Mouse (Mus musculus) liver, adult 2 months (tissue): Measurements from ENCODE around the gene Rnpepl1. TPM values are rescaled to one million over a fixed set of nuclear protein-coding genes. Genes with fewer than 3 reads are reported as not detected.

ENCODE experiments used
- DNase-seq: peaks from one replicate; pipeline ENCODE4 v3.0.0-alpha.2; 2011; ENCODE audit warnings: low read depth, low spot score; ENCODE audit errors: extremely low read depth
- H3K27ac ChIP-seq: fragments of 200-500 bp; replicated peaks from 2 replicates; pipeline ENCODE4 v1.5.1; 2012; ENCODE audit warnings: low read depth, mild to moderate bottlenecking, control low read depth, inconsistent platforms, low read length; ENCODE audit not compliant: insufficient read depth
- H3K27me3 ChIP-seq: fragments of 200-500 bp; 2 replicates; pipeline ENCODE4 v1.6.1; 2012; ENCODE audit warnings: mild to moderate bottlenecking, moderate library complexity, low read length, inconsistent platforms; ENCODE audit not compliant: control insufficient read depth, insufficient read depth
- H3K36me3 ChIP-seq: fragments of 200-500 bp; 2 replicates; pipeline ENCODE4 v1.6.1; 2012; ENCODE audit warnings: low read length, inconsistent platforms; ENCODE audit not compliant: control insufficient read depth, insufficient read depth
- H3K4me1 ChIP-seq: fragments of 200-500 bp; 2 replicates; pipeline ENCODE4 v1.6.1; 2011; ENCODE audit warnings: low read length; ENCODE audit not compliant: control insufficient read depth, insufficient read depth
- H3K4me3 ChIP-seq: fragments of 200-500 bp; 2 replicates; pipeline ENCODE4 v1.5.1; 2011; ENCODE audit warnings: low read depth, mild to moderate bottlenecking, control low read depth, low read length, moderate library complexity; ENCODE audit not compliant: insufficient read depth
- H3K79me2 ChIP-seq: fragments of 200-500 bp; 2 replicates; pipeline ENCODE4 v1.6.1; 2012; ENCODE audit warnings: inconsistent platforms, mild to moderate bottlenecking, low read length, moderate library complexity; ENCODE audit not compliant: control insufficient read depth, insufficient read depth
- H3K9ac ChIP-seq: fragments of 200-500 bp; 2 replicates; pipeline ENCODE4 v1.6.1; 2012; ENCODE audit warnings: low read depth, mild to moderate bottlenecking, control low read depth, inconsistent platforms, low read length
- CTCF ChIP-seq: fragments of 200-500 bp; IDR thresholded peaks from 2 replicates; pipeline ENCODE4 v1.5.1; 2011; ENCODE audit warnings: low read depth, low read length, control low read depth
- POLR2A ChIP-seq: fragments of 200-500 bp; IDR thresholded peaks from 2 replicates; pipeline ENCODE4 v1.6.1; 2011; ENCODE audit warnings: low read length, control low read depth; ENCODE audit not compliant: insufficient read depth; ENCODE audit errors: extremely low read depth
- WGBS: fragments of 180-500 bp; shearing (Covaris S2); methylation state at CpG from one replicate; pipeline ENCODE4 v1.1.7; 2018; 5-methylcytosine and 5-hydroxymethylcytosine counted together
- polyA plus RNA-seq: library from polyadenylated mRNA; depleted of rRNA; stranded (reverse); fragments of >200 nt; gene quantifications from 2 replicates; pipeline ENCODE4 v1.2.3, GENCODE M21; 2012
- total RNA-seq: library from RNA; depleted of rRNA; stranded (reverse); fragments of >200 nt; gene quantifications from 2 replicates; pipeline ENCODE4 v1.2.3, GENCODE M21; 2014

The Rnpepl1 gene
- total and polyA plus RNA-seq, 2 experiments = 21.6 to 107 TPM

- Histone ChIP-seq H3K9ac (no peak overlapping the region), H3K4me3 (no peak overlapping the region), H3K27ac (no peak overlapping the region), H3K4me1 (no peaks in the 10 kb centered on the region), H3K27me3 (no peaks in the 10 kb centered on the region), H3K79me2 (no peaks in the 10 kb centered on the region), H3K36me3 (no peaks in the 10 kb centered on the region)
- 83% methylated on average over 3 of the region's 3 CpGs for WGBS
- TF ChIP-seq POLR2A (no peak), CTCF (no peak)
- DNase-seq = no peak
Observed at GRCm38 (mm10) chr1:92874011-92874410, 36.6 kb upstream of the Rnpepl1 start.

DNA sequence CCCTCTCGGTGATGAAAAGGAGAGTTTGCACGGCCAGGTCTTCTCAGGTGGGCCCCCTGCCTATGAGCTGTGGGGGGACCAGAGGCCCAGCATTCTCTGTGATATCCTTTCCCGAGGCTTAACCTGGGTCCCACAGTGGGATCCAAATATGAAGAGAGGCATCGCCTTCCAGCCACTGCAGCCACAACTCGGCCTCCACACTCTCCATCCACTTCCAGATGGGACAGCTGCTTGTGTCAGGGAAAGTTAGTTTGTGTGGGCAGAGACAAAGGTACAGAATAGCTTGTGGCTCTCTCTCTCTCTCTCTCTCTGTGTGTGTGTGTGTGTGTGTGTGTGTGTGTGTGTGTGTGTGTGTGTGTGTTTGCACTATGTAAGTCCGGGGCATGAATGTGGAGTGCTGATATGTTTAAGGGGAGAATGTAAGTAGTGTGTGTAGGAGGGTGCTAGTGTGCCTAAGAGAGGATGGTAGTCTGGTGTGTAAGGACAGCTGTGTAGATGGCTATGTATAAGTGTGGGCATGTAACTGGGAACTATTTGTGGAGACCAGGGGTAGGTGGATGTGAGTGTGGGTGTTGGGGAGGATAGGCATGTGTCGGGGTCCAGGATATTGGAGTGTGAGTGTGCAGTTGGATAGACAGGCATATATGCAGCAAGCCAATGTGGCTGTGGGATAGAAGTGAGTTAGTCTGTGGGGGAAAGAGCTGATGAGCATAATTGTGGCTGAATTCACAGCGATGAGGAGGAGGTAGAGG, 35.0 kb upstream of the Rnpepl1 start:
- H3K4me3 ChIP-seq = no peak overlapping the region
- no peak for DNase-seq
- H3K4me1 ChIP-seq = no peaks in the 10 kb centered on the region
- H3K9ac ChIP-seq = no peak overlapping the region
- H3K27me3 ChIP-seq = no peaks in the 10 kb centered on the region
- 72% methylated on average over 8 of the region's 8 CpGs for WGBS
- no peaks in the 10 kb centered on the region for H3K36me3 ChIP-seq
- H3K27ac ChIP-seq = no peak overlapping the region
- no peaks in the 10 kb centered on the region for H3K79me2 ChIP-seq
- TF ChIP-seq CTCF = no peak
- no peak for TF ChIP-seq POLR2A

DNA sequence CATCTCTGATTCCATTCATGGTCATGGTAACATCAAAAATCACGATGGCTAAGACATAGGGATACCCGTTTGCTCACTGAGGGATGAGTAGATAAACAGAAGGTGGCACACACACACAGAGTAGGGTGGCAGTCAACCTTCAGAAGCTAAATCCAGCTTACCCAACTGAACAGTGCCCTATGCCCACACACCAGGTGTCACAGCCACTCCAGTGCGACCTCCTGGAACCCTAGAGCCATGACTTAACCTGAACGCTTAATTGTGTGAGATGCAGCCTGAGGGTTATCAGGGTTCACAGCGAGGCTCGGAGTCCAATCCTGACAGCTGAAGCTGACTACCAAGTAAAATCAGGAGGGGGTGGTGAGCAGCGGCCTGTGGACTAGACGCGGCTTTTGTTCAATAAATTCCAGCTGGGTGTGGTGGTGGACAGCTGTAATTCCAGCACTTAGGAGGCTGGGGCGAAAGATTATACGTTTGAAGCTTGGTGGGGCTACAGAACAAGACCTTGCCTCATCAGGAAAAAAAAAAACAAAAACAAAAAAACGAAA, 33.1 kb upstream of the Rnpepl1 start:
- Histone ChIP-seq H3K79me2 (no peaks in the 10 kb centered on the region), H3K36me3 (no peaks in the 10 kb centered on the region), H3K27ac (no peak overlapping the region), H3K27me3 (no peaks in the 10 kb centered on the region), H3K9ac (no peak overlapping the region), H3K4me1 (no peaks in the 10 kb centered on the region), H3K4me3 (no peak overlapping the region)
- TF ChIP-seq CTCF (no peak), POLR2A (no peak)
- 39% methylated on average over 12 of the region's 12 CpGs for WGBS
- no peak for DNase-seq

DNA sequence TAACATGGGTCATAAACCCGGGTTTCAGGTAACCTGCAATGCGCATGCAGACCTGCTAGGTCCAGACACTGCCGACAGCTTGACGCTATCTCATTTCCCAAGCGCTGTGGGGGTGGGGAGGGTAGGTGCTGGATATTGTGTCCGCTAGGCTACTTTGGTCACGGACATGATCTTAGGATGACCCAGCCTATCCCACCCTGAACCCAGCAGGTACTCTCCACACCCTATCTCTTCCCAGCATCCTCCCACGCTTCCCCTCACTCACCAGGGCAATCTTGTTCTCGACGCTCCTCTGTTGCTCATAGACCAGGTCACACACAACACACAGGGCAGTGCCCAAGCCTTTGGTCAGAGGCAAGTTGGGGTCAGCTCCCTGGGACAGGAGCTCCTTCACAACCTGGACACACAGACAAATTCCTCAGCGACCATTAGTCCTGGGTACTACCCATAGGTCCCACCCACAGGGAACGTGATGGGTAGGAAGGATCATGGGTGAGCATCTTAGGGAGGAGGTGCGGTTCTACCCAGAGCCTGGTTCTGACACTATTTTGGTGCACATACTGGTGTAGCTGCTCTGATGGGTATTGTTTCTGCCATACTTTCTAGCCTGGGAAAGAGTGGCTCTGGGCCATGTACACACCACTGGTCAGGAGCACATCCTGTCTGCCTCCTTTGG, 32.4 kb upstream of the Rnpepl1 start:
- 77% methylated on average over 13 of the region's 13 CpGs for WGBS

GRCm38 (mm10) chr1:92879266-92879665, 31.3 kb upstream of the Rnpepl1 start:
- no peaks in the 10 kb centered on the region for H3K4me1 ChIP-seq
- H3K4me3 ChIP-seq = no peak overlapping the region
- H3K79me2 ChIP-seq = no peaks in the 10 kb centered on the region
- no peak for TF ChIP-seq CTCF
- no peak for TF ChIP-seq POLR2A
- H3K9ac ChIP-seq = no peak overlapping the region
- H3K36me3 ChIP-seq = no peaks in the 10 kb centered on the region
- H3K27ac ChIP-seq = no peak overlapping the region
- H3K27me3 ChIP-seq = no peaks in the 10 kb centered on the region
- WGBS = 92% methylated on average over 12 of the region's 12 CpGs
- no peak for DNase-seq

More for the DNA sequence above, 32.4 kb upstream of the Rnpepl1 start:
- TF ChIP-seq POLR2A (no peak), CTCF (no peak)
- Histone ChIP-seq H3K27me3 (no peaks in the 10 kb centered on the region), H3K4me1 (no peaks in the 10 kb centered on the region), H3K36me3 (no peaks in the 10 kb centered on the region), H3K79me2 (no peaks in the 10 kb centered on the region), H3K27ac (no peak overlapping the region), H3K4me3 (no peak overlapping the region), H3K9ac (no peak overlapping the region)
- DNase-seq = no peak

DNA sequence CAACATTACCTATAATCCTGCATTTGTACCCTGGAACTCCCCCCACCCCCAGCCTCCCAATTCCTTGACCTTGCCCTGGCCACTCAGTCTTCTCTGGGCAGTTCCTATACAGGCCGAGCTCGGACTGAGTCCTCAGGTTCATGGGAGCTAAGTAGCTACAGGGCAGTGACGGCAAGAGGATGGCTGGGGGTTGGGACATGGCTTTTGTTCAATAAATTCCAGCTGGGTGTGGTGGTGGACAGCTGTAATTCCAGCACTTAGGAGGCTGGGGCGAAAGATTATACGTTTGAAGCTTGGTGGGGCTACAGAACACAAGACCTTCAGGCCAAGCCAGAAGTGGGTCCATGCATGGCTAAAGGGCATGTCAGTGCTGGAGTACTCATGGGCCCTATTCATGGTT, 30.5 kb upstream of the Rnpepl1 start:
- Histone ChIP-seq H3K27me3 (no peaks in the 10 kb centered on the region), H3K36me3 (no peaks in the 10 kb centered on the region), H3K4me1 (no peaks in the 10 kb centered on the region), H3K27ac (no peak overlapping the region), H3K4me3 (no peak overlapping the region), H3K9ac (no peak overlapping the region), H3K79me2 (no peaks in the 10 kb centered on the region)
- DNase-seq = no peak
- 88% methylated on average over 5 of the region's 5 CpGs for WGBS
- TF ChIP-seq POLR2A (no peak), CTCF (no peak)
